Mouse (Mus musculus) testis, adult 2 months (tissue): ENCODE results near the gene Grik2. TPM values are rescaled to one million over a fixed set of nuclear protein-coding genes. Genes with fewer than 3 reads are reported as not detected.
"Not testable (repeated sequence)": the region's sequence is repeated elsewhere in the genome, so short reads cannot be mapped to it uniquely, and the experiment has no call there.

Experiments used
- H3K27ac ChIP-seq: fragments of 200-500 bp; 2 replicates; pipeline ENCODE4 v1.5.1; 2012; ENCODE audit warnings: low read depth, low read length; ENCODE audit not compliant: control insufficient read depth, insufficient read depth
- H3K27me3 ChIP-seq: fragments of 200-500 bp; 2 replicates; pipeline ENCODE4 v1.6.1; 2012; ENCODE audit warnings: mild to moderate bottlenecking, low read length, moderate library complexity; ENCODE audit not compliant: control insufficient read depth, insufficient read depth
- H3K36me3 ChIP-seq: fragments of 200-500 bp; 2 replicates; pipeline ENCODE4 v1.6.1; 2012; ENCODE audit warnings: mild to moderate bottlenecking, low read length; ENCODE audit not compliant: control insufficient read depth, insufficient read depth
- H3K4me1 ChIP-seq: fragments of 200-500 bp; 2 replicates; pipeline ENCODE4 v1.6.1; 2012; ENCODE audit warnings: low read length; ENCODE audit not compliant: control insufficient read depth, insufficient read depth
- H3K4me3 ChIP-seq: fragments of 200-500 bp; 2 replicates; pipeline ENCODE4 v1.5.1; 2012; ENCODE audit warnings: low read depth, mild to moderate bottlenecking, low read length, moderate library complexity, mixed read lengths; ENCODE audit not compliant: control insufficient read depth
- CTCF ChIP-seq: fragments of 200-500 bp; IDR thresholded peaks from 2 replicates; pipeline ENCODE4 v1.5.1; 2012; ENCODE audit warnings: low read depth, mild to moderate bottlenecking, inconsistent platforms, low read length, moderate library complexity; ENCODE audit not compliant: control insufficient read depth, insufficient read depth, insufficient replicate concordance
- POLR2A ChIP-seq: fragments of 200-500 bp; IDR thresholded peaks from 2 replicates; pipeline ENCODE4 v1.6.1; 2012; ENCODE audit warnings: low read depth, mild to moderate bottlenecking, inconsistent platforms, low read length, moderate library complexity; ENCODE audit not compliant: control insufficient read depth
- polyA plus RNA-seq: library from polyadenylated mRNA; depleted of rRNA; stranded (reverse); fragments of >200 nt; gene quantifications from 2 replicates; pipeline ENCODE4 v1.2.3, GENCODE M21; 2012

Gene Grik2
- polyA plus RNA-seq, 1 experiment = 5.9 TPM

DNA sequence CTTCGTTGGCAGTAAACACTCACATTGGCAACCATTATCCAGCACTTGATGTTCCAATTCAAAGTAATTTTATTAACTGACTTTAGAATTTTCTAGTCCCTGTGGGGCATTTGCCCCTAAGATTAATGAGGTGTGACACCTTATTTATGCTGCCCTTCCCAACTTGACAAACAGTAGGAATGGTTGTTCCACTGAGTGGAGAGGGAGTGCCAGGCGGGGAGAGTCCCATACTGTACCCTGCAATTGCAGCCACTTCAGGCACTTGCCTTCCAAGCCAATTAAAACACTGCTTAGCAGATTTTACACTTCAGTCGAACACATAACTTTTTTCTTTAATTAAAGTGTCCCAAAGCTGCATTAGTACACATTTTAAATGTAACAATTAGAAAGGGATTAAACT, 568.9 kb downstream of the Grik2 start:
- no peaks in the 10 kb centered on the region; the same call in 1 of the 2 replicates for H3K4me1 ChIP-seq
- H3K27ac ChIP-seq = no peak overlapping the region
- TF ChIP-seq POLR2A = no peak
- TF ChIP-seq CTCF = no peak
- no peaks in the 10 kb centered on the region for H3K36me3 ChIP-seq
- H3K27me3 ChIP-seq = no peaks in the 10 kb centered on the region
- H3K4me3 ChIP-seq = no peak overlapping the region

GRCm38 (mm10) chr10:49191773-49192371, 596.7 kb downstream of the Grik2 start:
- H3K4me3 ChIP-seq = no peak overlapping the region
- no peaks in the 10 kb centered on the region for H3K36me3 ChIP-seq
- no peak overlapping the region for H3K27ac ChIP-seq
- H3K27me3 ChIP-seq = no peaks in the 10 kb centered on the region
- TF ChIP-seq POLR2A (no peak), CTCF (no peak)
- H3K4me1 ChIP-seq = no peaks in the 10 kb centered on the region

DNA sequence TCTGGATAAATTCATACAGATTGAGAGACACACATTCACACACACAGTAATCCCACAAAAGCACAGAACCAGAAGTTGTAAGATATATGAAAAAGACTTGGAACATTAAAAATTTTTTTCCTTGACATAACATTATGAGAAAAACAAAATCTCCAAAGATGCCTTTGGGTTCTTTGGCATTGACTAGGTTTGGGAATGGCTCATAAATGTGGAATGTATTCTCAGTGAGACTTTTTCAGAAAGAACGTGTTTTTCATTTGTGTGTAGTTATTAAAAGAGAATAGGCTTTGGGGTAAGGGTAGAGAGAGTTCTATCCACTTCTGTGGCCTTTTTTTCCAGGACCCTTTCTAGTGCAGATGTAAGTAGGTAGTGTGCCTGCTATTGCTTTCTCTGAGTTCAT, 597.3 kb downstream of the Grik2 start:
- Histone ChIP-seq H3K36me3 (no peaks in the 10 kb centered on the region), H3K27ac (no peak overlapping the region), H3K4me3 (no peak overlapping the region), H3K27me3 (no peaks in the 10 kb centered on the region), H3K4me1 (no peaks in the 10 kb centered on the region)
- TF ChIP-seq CTCF = no peak
- TF ChIP-seq POLR2A = no peak

- TF ChIP-seq CTCF (no peak), POLR2A (no peak)
- Histone ChIP-seq H3K4me1 (no peaks in the 10 kb centered on the region), H3K27me3 (no peaks in the 10 kb centered on the region), H3K4me3 (no peak overlapping the region), H3K36me3 (no peaks in the 10 kb centered on the region), H3K27ac (no peak overlapping the region)
Measured at GRCm38 (mm10) chr10:49154134-49154533, 634.4 kb downstream of the Grik2 start.

- H3K27ac ChIP-seq, H3K27me3 ChIP-seq, H3K4me3 ChIP-seq, H3K4me1 ChIP-seq, H3K36me3 ChIP-seq: not testable (repeated sequence)
Measured at GRCm38 (mm10) chr10:49151496-49151895, 637.1 kb downstream of the Grik2 start.

- H3K27me3 ChIP-seq = no peaks in the 10 kb centered on the region
- H3K27ac ChIP-seq = no peak overlapping the region
- H3K36me3 ChIP-seq = no peaks in the 10 kb centered on the region
- H3K4me1 ChIP-seq = no peaks in the 10 kb centered on the region
- H3K4me3 ChIP-seq = no peak overlapping the region
- TF ChIP-seq CTCF (no peak), POLR2A (no peak)
Measured at GRCm38 (mm10) chr10:49149714-49150113, 638.9 kb downstream of the Grik2 start.

- no peaks in the 10 kb centered on the region for H3K27me3 ChIP-seq
- H3K36me3 ChIP-seq = no peaks in the 10 kb centered on the region
- TF ChIP-seq CTCF = no peak
- TF ChIP-seq POLR2A = no peak
- no peak overlapping the region for H3K4me3 ChIP-seq
- H3K27ac ChIP-seq = no peak overlapping the region
- H3K4me1 ChIP-seq = no peaks in the 10 kb centered on the region
Measured at GRCm38 (mm10) chr10:49142658-49143057, 645.9 kb downstream of the Grik2 start.

DNA sequence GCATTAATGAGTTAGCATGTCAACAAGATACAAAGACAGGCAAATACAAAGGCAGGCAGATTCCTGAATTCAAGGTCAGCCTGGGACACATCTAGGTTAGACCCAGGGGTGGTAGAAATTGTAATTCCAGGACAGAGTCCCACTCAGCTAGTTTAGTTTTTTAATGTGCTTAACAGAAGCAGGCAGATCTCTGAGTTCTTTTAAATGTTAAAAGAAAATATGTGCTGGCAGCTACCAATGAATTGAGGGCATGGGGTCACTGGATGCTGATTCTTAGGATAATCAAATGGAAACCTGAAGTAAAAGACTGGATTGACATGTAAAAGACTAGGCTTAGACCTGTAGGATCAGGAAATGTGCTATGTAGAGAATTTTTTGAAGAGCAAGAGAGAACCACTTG, 651.8 kb downstream of the Grik2 start:
- Histone ChIP-seq H3K4me1 (no peaks in the 10 kb centered on the region), H3K27me3 (no peaks in the 10 kb centered on the region), H3K4me3 (no peak overlapping the region), H3K36me3 (no peaks in the 10 kb centered on the region), H3K27ac (no peak overlapping the region)
- TF ChIP-seq CTCF (no peak), POLR2A (no peak)
